Mouse (Mus musculus) brain, embryonic 14.5 days (tissue): Measurements from ENCODE around the gene Zc3h18.

Source experiments
- CTCF ChIP-seq: fragments of 200-500 bp; IDR thresholded peaks from 2 replicates; pipeline ENCODE4 v1.5.1; 2012; ENCODE audit warnings: inconsistent platforms, mild to moderate bottlenecking, moderate library complexity, borderline replicate concordance; ENCODE audit not compliant: insufficient read depth, insufficient read length; ENCODE audit errors: extremely low read depth
- POLR2A ChIP-seq: fragments of 200-500 bp; IDR thresholded peaks from 2 replicates; pipeline ENCODE4 v1.6.1; 2012; ENCODE audit warnings: mild to moderate bottlenecking, inconsistent platforms, borderline replicate concordance; ENCODE audit not compliant: poor library complexity, insufficient read depth, insufficient read length, severe bottlenecking; ENCODE audit errors: extremely low read depth

GRCm38 (mm10) chr8:122347811-122348552 is 28.4 kb upstream of the Zc3h18 start:
- no peak for TF ChIP-seq CTCF
- no peak for TF ChIP-seq POLR2A
